Mouse (Mus musculus): Measurements from ENCODE around the gene Cenpt. TPM values are rescaled to one million over a fixed set of nuclear protein-coding genes. Genes with fewer than 3 reads are reported as not detected.
"Not testable (repeated sequence)": the region's sequence is repeated elsewhere in the genome, so short reads cannot be mapped to it uniquely, and the experiment has no call there.

Gene Cenpt
- polyA plus RNA-seq, 1 experiment from 2014 or later: 40.5 TPM

DNA sequence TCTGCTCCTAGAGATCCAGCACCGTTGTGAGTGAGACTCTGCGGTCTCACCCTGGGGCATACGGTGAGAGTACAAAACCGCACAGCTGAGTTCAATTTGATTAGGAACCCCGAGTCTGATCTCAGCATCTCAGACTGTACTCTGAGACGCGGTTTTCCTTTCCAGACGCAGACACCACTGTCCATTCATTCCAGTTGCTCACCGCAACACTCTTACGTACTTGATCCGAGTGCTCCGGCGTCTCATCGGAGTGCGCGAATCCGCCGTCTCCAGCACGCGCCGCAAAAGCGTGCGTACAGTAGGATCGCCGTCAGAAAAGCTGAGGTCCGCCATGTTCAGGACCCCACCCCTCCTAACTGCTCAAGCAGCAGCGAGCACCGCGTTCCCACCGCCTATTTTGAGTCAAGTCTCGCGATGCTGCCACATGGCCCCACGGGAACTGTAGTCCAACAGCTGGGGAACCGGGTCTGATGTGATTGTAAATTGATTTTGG, 1.4 kb downstream of the Cenpt start:
- under 1% methylated on average over 34 of the region's 34 CpGs for WGBS
- Histone ChIP-seq H3K36me3 (peaks cover 29% of the 10 kb centered on the region), H3K9ac (peak overlapping the region; percentile 91), H3K27ac (replicated peaks) (peak overlapping the region; percentile 74), H3K4me3 (peak overlapping the region; percentile 80), H3K27me3 (replicated peaks) (no peaks in the 10 kb centered on the region), H3K4me1 (peaks cover 26% of the 10 kb centered on the region), H3K4me2 (peak overlapping the region; percentile 83), H3K9me3 (no peaks in the 10 kb centered on the region)
- ATAC-seq (ENCODE audit: extremely low read depth, insufficient number of reproducible peaks, low FRiP score, low TSS enrichment): peak; percentile 60; the same call in 1 of the 2 replicates

DNA sequence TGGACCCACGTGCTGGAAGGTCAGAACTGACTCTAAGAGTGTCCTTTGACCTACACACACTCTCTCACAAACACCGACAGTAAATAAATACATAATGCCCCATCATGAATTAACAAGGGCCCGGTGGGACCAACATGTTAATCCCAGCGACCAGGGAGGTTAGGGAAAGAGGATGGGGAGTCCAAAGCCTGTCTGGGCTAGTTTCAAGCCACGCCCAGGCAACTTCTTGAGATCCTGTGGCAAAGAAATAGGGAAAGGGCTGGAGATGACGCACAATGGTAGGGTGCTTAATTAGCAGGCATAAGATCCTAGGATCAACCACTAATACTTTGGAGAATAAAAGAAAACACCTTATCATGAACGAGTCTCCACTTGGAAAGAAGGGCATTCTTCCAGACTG, 2.5 kb downstream of the Cenpt start:
- Histone ChIP-seq H3K9ac (peak overlapping the region; percentile 57), H3K4me1 (peaks cover 21% of the 10 kb centered on the region), H3K9me3 (no peaks in the 10 kb centered on the region), H3K27ac (replicated peaks) (no peak overlapping the region), H3K4me3 (peak overlapping the region; percentile 36), H3K4me2 (peak overlapping the region; percentile 83), H3K27me3 (replicated peaks) (no peaks in the 10 kb centered on the region), H3K36me3 (peaks cover 39% of the 10 kb centered on the region)
- ATAC-seq (ENCODE audit: extremely low read depth, insufficient number of reproducible peaks, low FRiP score, low TSS enrichment): no peak
- 73% methylated on average over 7 of the region's 7 CpGs for WGBS

DNA sequence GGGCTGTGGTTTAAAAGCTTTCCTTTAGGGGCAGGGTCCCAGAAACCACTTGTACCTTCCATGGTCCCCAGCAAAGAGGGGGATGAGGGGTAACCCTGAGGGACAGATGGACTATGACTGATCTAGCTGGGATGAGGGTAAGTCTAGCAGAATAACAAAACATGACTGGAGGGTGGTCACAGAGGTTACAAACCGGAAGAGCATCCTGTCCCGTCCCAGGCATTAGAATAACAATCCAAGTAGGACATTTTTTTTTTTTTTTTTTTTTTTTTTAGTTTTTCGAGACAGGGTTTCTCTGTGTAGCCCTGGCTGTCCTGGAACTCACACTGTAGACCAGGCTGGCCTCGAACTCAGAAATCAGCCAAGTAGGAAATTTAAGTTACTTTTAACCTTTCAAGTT, 3.1 kb downstream of the Cenpt start:
- Histone ChIP-seq H3K4me1 (peaks cover 21% of the 10 kb centered on the region), H3K4me2 (peak overlapping the region; percentile 83)
- WGBS: 73% methylated on average over 4 of the region's 4 CpGs

DNA sequence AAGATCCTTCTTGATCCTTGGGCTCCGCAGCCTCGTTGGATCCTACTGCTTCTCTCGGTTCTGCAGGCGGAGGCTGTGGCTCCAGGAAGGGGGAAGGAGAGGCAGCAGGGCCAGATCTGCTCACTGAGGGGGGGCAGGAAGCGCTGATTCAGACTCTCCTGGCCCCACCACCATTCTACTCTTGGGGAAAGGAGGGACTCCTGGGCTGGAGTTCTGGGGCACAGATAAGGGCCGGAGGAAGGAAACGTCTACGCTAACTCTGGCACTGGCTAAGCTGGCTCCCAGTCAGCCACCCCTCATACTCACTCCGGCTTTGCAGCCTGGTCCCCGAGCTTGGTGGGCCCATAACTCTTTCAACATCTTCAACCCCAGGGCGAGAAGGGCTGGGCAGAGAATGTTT, 6.4 kb downstream of the Cenpt start:
- Histone ChIP-seq H3K4me3 (no peak overlapping the region), H3K27ac (replicated peaks) (peak overlapping the region; percentile 65), H3K27me3 (replicated peaks) (no peaks in the 10 kb centered on the region), H3K9me3 (no peaks in the 10 kb centered on the region), H3K4me1 (peaks cover 15% of the 10 kb centered on the region), H3K4me2 (peak overlapping the region; percentile 30; the same call in 1 of the 2 replicates), H3K9ac (peak overlapping the region; percentile 33; the same call in 1 of the 2 replicates), H3K36me3 (peaks cover 74% of the 10 kb centered on the region)
- 67% methylated on average over 11 of the region's 11 CpGs for WGBS
- ATAC-seq (ENCODE audit: extremely low read depth, insufficient number of reproducible peaks, low FRiP score, low TSS enrichment): 0 out of 2 replicates have a peak, but pooled peaks have one; percentile 40

More for the DNA sequence above, 3.1 kb downstream of the Cenpt start:
- ATAC-seq (ENCODE audit: extremely low read depth, insufficient number of reproducible peaks, low FRiP score, low TSS enrichment): no peak
- Histone ChIP-seq H3K9me3 (no peaks in the 10 kb centered on the region), H3K4me3 (peak overlapping the region; percentile 36; the same call in 1 of the 2 replicates), H3K9ac (no peak overlapping the region), H3K27ac (replicated peaks) (no peak overlapping the region), H3K27me3 (replicated peaks) (no peaks in the 10 kb centered on the region), H3K36me3 (peaks cover 45% of the 10 kb centered on the region)

DNA sequence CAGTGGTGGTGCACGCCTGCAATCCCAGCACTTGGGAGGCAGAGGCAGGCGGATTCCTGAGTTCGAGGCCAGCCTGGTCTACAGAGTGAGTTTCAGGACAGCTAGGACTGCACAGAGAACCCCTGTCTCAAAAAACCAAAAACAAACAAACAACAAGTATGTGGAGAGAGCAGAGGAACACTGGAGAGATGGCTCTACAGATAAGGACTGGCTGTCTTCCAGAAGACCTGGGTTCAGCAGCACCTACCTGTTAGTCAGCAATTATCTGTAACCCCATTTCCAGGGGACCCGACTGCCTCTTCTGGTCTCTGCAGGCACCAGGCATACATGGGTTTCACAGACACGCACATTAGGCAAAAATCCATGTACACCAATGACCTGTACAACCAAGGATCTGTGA, 13.9 kb downstream of the Cenpt start:
- Histone ChIP-seq H3K9me3 (no peaks in the 10 kb centered on the region), H3K9ac (no peak overlapping the region), H3K4me2 (no peak overlapping the region), H3K4me1 (no peaks in the 10 kb centered on the region), H3K4me3 (no peak overlapping the region), H3K27me3 (replicated peaks) (0 out of 2 replicates have a peak, but pooled peaks cover 7% of the 10 kb centered on the region), H3K27ac (replicated peaks) (no peak overlapping the region), H3K36me3 (peaks cover 26% of the 10 kb centered on the region)
- no peak for ATAC-seq (ENCODE audit: extremely low read depth, insufficient number of reproducible peaks, low FRiP score, low TSS enrichment)
- 87% methylated on average over 5 of the region's 5 CpGs for WGBS

DNA sequence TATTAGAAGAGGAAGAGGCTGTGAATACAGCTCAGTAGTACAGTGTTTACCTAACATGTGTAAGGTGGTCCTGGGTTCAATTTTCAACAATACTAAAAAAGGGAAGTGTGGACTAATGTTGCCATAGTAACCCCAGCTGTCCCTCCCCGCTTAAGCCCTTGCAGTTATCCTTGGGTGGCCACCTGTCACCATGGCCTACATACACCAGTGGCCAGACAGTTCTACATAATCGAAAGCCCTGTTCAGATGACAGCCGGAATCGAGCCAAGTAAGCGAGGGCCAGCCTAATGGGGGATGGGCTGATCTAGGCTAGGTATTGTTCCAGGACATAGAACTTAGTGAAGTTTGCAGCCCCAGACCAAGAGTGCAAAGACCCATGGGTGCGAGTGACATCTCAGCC, 16.1 kb downstream of the Cenpt start:
- no peak overlapping the region for H3K27ac ChIP-seq (replicated peaks)
- H3K9ac ChIP-seq: no peak overlapping the region
- H3K4me1 ChIP-seq: no peaks in the 10 kb centered on the region
- WGBS: 81% methylated on average over 6 of the region's 6 CpGs
- no peak for ATAC-seq (ENCODE audit: extremely low read depth, insufficient number of reproducible peaks, low FRiP score, low TSS enrichment)
- no peak overlapping the region for H3K4me3 ChIP-seq
- H3K9me3 ChIP-seq: no peaks in the 10 kb centered on the region
- 0 out of 2 replicates have a peak, but pooled peaks cover 7% of the 10 kb centered on the region for H3K27me3 ChIP-seq (replicated peaks)
- H3K36me3 ChIP-seq: peaks cover 8% of the 10 kb centered on the region; the same call in 1 of the 2 replicates
- H3K4me2 ChIP-seq: no peak overlapping the region

DNA sequence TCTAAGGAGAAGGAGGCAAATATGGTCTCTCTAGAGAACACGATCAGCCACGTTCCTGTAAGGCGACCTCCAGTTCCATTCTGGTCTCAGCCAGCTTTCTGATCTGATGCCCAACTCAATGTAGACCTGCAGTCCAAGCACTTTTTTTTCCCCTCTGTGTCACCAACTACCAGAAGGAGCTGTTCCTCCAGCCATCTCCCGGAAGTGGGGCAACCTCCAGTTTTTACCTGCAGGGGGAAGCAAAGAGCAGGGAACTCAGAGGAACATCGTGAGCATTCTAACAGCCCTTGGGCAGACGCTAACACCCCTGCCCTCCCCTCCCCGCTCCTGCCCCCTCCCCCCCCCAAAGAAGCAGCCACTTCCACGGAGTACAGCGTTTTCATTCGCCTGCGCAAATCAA, 17.8 kb downstream of the Cenpt start:
- Histone ChIP-seq H3K9me3 (no peaks in the 10 kb centered on the region), H3K4me2 (no peak overlapping the region), H3K4me1 (no peaks in the 10 kb centered on the region), H3K27ac (replicated peaks) (no peak overlapping the region), H3K9ac (no peak overlapping the region), H3K36me3 (no peaks in the 10 kb centered on the region), H3K4me3 (no peak overlapping the region), H3K27me3 (replicated peaks) (peaks cover 7% of the 10 kb centered on the region; the same call in 1 of the 2 replicates)
- WGBS: 30% methylated on average over 11 of the region's 11 CpGs
- ATAC-seq (ENCODE audit: extremely low read depth, insufficient number of reproducible peaks, low FRiP score, low TSS enrichment): no peak

DNA sequence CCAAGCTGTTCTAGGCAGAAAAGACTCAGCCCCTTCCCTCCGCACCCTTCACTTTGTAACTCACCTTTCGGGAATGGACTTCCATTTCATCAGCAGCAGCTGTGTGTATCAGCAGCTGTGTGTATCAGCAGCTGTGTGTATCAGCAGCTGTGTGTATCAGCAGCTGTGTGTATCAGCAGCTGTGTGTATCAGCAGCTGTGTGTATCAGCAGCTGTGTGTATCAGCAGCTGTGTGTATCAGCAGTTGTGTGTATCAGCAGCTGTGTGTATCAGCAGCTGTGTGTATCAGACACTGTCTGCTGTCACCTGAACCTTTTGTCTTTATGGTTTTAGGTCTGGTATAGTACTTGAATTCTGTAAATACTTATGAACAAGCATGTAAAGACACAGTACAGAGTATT, 19.3 kb downstream of the Cenpt start:
- not testable (repeated sequence) for H3K9ac ChIP-seq; H3K9me3 ChIP-seq; H3K27ac ChIP-seq (replicated peaks); H3K4me3 ChIP-seq; H3K36me3 ChIP-seq; H3K4me1 ChIP-seq; H3K4me2 ChIP-seq; ATAC-seq (ENCODE audit: extremely low read depth, insufficient number of reproducible peaks, low FRiP score, low TSS enrichment); H3K27me3 ChIP-seq (replicated peaks)
- 75% methylated on average over 2 of the region's 2 CpGs for WGBS

DNA sequence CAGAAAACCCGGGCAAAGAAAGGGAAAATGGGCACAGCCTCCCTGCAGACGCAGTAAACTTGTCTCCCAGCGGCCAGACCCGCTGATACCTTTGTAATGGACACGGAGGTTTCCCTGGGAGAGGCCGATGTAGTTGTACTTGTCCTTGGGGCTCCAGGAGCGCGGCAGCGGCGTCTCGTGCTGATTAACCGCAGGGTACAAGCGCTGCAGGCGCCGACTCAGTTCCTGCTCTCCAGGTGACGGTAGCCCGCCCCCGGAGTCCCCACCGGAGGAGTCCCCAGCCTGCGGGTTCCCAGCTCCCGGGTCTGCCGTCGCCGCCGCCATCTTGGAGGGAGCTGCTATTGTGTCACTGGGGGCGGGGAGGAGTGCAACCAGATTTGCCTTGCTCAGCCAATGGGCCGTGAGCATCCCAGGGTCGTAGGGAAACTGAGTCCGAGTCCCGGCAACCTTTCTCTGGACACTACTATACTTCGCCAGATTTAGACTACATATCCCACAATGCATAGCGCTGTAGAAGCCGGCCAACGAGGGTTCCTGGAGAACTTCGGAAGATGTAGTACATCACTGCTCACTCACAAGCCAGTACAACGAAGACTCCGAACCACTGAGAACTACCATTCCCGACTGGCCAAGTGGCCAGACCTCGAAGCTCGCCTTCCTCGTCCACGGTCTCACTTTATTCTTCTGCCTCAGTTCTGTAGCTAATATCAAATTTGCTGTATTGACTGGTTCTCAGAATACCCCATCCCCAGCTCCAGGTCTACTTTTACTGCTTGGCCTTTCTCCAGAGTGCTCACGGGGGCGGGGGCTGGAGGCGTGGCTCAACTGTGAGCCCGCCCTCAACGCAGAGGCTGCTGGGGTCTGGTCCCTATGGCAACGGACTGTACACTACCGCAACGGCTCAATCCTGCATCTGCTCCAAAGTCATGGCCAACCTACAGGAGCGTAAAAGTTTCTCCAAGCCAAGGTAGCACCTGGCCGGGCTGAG, 25.9 kb downstream of the Cenpt start, which contains the start of the genes Ranbp10 and Tsnaxip1:
TSS of gene Ranbp10 (minus strand) at position 490 of the 988 bp plus-strand sequence.
TSS of gene Tsnaxip1 (plus strand) at position 871 of the 988 bp plus-strand sequence.
- peak within 1 kb of the TSS; percentile 97 for H3K4me2 ChIP-seq
- peaks cover 21% of the 10 kb centered on the region for H3K4me1 ChIP-seq
- under 1% methylated on average over 52 of the region's 52 CpGs for WGBS
- H3K9me3 ChIP-seq: no peaks in the 10 kb centered on the region
- H3K27me3 ChIP-seq (replicated peaks): no peaks in the 10 kb centered on the region; the same call in 1 of the 2 replicates
- H3K36me3 ChIP-seq: peaks cover 34% of the 10 kb centered on the region
- peak within 1 kb of the TSS; percentile 81 for H3K4me3 ChIP-seq
- H3K27ac ChIP-seq (replicated peaks): peak within 1 kb of the TSS; percentile 71
- ATAC-seq (ENCODE audit: extremely low read depth, insufficient number of reproducible peaks, low FRiP score, low TSS enrichment): peak; percentile 96
- peak within 1 kb of the TSS; percentile 92 for H3K9ac ChIP-seq

DNA sequence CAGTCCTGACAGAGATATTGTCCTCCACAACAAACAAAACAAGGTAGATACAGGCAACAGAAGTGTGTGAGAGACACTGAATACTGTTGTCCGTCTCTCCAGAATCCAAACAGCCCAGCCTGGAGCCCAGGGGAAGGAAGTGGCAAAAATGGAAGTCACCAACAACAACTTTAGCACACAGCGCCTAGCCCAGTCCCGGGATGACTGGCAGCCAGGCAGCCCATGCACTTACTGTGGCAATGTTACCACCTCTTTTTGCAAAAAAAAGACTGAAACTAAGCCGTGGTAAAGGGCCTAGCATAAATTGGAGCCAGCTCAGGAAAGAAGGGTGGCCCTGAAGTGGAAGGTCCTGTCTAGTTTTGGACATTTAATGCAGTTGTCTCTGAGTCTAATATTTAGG, 26.7 kb downstream of the Cenpt start:
- H3K36me3 ChIP-seq: peaks cover 42% of the 10 kb centered on the region
- WGBS: 4% methylated on average over 4 of the region's 4 CpGs
- no peak for ATAC-seq (ENCODE audit: extremely low read depth, insufficient number of reproducible peaks, low FRiP score, low TSS enrichment)
- H3K27ac ChIP-seq (replicated peaks): peak overlapping the region; percentile 71
- peak overlapping the region; percentile 81 for H3K4me3 ChIP-seq
- H3K4me1 ChIP-seq: peaks cover 23% of the 10 kb centered on the region
- no peaks in the 10 kb centered on the region for H3K9me3 ChIP-seq
- H3K4me2 ChIP-seq: peak overlapping the region; percentile 97
- H3K27me3 ChIP-seq (replicated peaks): no peaks in the 10 kb centered on the region; the same call in 1 of the 2 replicates
- peak overlapping the region; percentile 92 for H3K9ac ChIP-seq

DNA sequence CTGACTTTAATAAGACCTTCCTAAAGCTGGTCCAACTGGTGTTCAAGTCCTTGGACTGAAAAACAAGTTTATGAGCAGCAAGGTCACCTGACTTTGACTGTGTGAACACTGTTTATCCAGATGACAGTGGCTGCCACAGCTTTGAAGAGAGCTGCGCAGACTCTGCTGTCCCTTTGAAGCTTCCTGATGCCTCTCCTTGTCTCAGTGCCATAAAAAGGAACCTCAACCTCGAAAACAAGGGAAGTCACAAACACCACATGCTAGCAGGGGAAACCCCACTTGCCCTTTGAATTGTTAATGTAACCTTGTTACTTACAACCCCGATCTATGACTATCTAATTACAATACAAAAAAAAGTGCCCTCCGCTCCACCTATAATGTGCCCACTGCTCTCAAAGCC, 27.6 kb downstream of the Cenpt start:
- 83% methylated on average over 4 of the region's 4 CpGs for WGBS
- Histone ChIP-seq H3K27ac (replicated peaks) (peak overlapping the region; percentile 71; the same call in 1 of the 2 replicates), H3K27me3 (replicated peaks) (no peaks in the 10 kb centered on the region; the same call in 1 of the 2 replicates), H3K9me3 (no peaks in the 10 kb centered on the region), H3K4me3 (peak overlapping the region; percentile 81), H3K9ac (peak overlapping the region; percentile 92), H3K4me2 (peak overlapping the region; percentile 97), H3K36me3 (peaks cover 50% of the 10 kb centered on the region), H3K4me1 (peaks cover 30% of the 10 kb centered on the region)
- no peak for ATAC-seq (ENCODE audit: extremely low read depth, insufficient number of reproducible peaks, low FRiP score, low TSS enrichment)
